Mouse (Mus musculus) liver, adult (tissue): ENCODE results near the gene Setd1a.

Experiments
- GATA4 ChIP-seq: IDR thresholded peaks from 2 replicates; pipeline ENCODE4 v1.6.1; 2014; ENCODE audit warnings: mild to moderate bottlenecking, low read length; ENCODE audit not compliant: insufficient replicate concordance

The Setd1a gene

DNA sequence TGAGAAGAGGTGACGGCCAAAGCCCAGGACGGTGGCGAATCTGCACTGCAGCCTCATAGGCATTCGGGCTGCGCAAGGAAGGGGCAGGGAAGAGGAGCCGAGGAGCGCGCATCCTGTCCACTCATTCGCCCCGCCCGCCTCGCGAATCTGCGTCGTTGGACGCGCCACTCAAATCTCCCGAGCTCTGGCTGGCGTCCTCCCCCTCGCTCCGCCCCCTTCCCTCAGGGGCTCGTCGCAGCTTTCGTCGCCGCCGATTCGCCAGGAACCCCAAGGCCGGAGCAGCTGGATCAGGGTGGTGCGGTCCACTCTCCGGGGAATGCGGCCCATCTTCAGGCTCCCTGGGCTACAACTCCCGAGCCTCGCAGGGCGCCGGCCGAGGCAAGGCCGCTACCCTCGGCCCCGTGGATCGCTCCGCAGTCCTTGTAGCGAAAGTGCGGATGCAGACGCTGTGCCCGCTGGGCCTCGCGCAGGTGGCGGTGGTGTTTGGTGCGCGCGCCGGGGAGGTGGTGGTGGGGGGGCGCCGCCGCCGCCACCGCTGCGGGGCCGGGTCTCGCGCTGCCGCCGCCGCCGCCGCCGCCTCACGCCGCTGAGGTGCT is 506 bp downstream of the Setd1a start:
- peak; percentile 68; the same call in 1 of the 2 replicates for TF ChIP-seq GATA4

DNA sequence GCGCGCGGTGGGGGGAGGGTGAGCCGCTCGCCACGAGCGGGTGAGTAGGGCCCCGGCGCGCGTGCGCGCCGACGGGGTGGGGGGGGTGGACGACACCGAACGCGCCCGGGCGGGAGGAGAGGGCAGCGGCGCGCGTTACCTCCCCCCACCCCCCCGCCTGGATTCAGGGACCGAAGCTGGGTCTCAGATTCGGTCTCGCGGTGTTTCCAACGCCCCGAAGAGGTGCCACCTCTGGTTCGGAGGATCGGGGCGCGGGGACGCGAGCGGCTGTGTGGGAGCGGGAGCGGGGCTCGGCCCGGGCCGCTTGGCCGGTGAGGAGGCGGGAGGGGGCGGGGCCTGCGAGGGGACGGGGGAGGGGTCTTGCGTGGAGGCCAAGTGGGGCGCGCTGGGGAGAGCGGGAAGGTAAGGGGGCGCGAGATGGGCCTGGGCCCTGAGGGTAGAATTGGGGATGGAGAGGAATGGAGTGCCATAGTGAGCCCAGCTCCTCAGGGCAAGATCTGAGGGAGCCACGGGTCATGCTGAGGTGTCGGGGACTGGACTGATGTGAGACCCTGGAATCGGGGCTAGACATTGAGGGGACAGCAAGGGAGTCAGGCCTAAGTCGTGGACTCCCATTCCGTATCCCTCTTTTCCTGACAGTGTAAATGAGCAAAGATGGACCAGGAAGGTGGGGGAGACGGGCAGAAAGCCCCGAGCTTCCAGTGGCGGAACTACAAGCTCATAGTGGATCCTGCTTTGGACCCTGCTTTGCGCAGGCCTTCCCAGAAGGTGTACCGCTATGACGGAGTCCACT is 1.2 kb downstream of the Setd1a start:
- TF ChIP-seq GATA4 = no peak

DNA sequence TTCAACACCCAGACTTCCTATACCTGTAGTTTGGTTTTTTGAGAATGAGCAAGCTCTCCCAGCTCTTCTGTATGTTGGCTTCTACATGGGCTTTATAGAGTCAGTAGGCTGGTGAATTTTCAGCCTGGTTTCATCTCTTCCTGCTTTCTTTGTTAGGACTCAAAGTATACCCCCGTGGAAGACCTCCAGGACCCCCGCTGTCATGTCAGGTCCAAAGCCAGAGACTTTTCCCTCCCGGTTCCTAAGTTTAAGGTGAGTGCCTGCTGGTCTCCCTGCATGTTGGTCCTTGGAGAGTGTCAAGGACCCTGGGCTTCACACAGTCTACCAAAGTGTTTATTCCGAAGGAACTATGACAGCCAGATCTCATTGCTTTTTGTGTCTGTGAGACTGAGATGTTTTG is 1.9 kb downstream of the Setd1a start:
- TF ChIP-seq GATA4 = no peak

DNA sequence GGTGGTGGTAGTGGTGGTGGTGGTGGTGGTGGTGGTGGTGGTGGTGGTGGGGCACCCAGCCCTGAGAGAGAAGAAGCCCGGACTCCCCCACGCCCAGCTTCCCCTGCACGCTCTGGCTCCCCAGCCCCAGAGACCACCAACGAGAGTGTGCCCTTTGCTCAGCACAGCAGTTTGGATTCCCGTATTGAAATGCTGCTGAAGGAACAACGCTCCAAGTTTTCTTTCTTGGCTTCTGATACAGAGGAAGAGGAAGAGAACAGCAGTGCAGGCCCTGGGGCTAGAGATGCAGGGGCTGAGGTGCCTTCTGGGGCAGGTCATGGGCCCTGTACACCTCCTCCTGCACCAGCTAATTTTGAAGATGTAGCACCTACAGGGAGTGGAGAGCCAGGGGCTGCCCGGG is 8.8 kb downstream of the Setd1a start, which contains the start of gene Gm49388:
TSS of gene Gm49388 (plus strand) at position 301 of the 400 bp plus-strand sequence.
- TF ChIP-seq GATA4 = no peak

- no peak for TF ChIP-seq GATA4
Measured at GRCm38 (mm10) chr7:127797076-127797845, 20.8 kb downstream of the Setd1a start.

DNA sequence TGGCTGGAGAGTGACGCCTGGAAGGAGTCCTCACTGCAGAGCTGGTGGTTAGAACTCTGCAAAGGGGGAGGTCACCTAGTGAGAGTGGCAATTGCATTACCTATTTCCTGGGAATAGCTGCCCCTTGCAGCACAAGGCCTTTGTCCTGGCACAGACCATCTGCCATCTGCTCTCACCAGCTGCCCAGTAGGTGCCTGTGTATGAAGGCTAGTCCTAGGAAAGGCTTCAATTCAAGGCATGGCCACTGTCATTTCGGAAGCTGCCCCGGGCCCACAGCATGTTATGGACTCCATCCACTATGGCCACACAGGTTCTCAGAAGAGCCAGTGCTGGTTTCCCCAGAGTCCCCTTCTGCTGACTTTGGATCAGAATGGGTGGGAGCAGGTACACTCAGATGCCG is 22.1 kb downstream of the Setd1a start:
- TF ChIP-seq GATA4 = no peak

GRCm38 (mm10) chr7:127799211-127799610 is 22.7 kb downstream of the Setd1a start:
- TF ChIP-seq GATA4 = no peak

- no peak for TF ChIP-seq GATA4
Measured at GRCm38 (mm10) chr7:127799738-127800137, 23.3 kb downstream of the Setd1a start.

DNA sequence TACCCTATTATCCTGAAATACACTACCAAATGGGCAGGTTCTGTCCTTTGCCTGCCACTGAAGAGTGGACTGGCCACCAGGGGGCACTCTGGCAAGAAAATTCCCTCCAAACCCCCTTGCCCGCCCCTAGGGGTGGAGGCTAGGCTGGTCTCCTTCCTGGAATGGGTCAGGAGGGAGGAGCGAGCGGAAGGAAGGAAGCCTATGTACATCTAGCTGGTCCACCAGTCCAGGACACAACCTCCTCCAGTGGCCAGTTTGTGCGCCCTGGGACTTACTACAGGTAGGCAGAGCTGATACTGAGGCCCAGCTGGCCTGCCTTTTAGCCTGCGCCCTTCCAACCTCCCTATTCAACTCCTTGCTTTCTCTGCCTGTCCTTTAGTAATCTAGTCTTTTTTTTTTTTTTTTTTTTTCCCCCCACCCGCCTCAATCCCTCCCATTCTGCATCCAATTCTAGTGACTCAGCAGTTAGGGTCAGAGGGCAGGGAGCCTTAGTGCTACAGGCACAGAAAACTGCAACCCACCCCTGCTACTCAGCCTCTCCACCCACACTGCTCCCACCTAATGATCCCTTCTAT is 24.1 kb downstream of the Setd1a start, which contains the start of gene Hsd3b7:
TSS of gene Hsd3b7 (plus strand) at position 170 of the 575 bp plus-strand sequence.
- TF ChIP-seq GATA4 = no peak; the same call in 1 of the 2 replicates

DNA sequence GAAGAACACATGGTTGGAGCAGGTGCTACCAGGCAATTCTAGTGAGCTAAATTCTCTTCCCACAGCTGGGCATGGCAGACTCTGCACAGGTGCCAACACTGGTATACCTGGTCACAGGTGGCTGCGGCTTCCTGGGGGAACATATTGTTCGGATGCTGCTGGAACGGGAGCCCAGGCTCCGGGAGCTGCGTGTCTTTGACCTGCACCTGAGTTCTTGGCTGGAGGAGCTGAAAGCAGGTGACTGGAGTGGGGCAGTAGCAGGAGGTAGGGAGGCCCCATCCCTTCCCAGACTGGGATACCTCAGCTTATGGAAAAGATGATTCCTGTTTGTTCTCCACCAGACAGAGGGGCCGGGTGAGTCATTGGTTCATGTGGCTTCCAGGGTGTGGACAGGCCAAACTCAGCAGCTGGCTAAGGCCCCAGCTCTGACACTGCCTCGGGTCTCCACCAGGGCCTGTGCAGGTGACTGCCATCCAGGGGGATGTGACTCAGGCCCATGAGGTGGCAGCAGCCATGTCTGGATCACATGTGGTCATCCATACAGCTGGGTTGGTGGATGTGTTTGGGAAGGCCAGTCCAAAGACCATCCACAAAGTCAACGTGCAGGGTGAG is 24.6 kb downstream of the Setd1a start:
- TF ChIP-seq GATA4 = no peak

DNA sequence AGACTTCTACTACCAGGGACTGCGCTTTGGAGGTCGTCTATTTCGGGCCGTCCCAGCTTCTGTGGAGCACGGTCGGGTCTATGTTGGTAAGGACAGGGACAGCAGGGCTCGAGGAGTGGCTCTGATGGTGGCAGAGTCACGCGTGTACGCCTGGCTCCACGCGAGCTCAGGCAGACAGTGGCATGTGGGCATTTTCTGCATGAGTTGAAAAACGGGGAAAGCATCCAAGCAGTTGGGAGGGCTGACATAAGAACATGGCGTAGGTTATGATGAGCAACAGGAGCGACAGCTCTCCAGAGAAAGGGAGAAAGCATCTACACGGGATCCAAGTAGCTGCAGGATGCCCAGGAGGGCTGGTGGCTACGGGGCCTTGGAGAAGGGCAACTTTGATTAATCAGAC is 25.8 kb downstream of the Setd1a start:
- no peak for TF ChIP-seq GATA4

- no peak for TF ChIP-seq GATA4
Measured at GRCm38 (mm10) chr7:127808821-127809220, 32.4 kb downstream of the Setd1a start.

DNA sequence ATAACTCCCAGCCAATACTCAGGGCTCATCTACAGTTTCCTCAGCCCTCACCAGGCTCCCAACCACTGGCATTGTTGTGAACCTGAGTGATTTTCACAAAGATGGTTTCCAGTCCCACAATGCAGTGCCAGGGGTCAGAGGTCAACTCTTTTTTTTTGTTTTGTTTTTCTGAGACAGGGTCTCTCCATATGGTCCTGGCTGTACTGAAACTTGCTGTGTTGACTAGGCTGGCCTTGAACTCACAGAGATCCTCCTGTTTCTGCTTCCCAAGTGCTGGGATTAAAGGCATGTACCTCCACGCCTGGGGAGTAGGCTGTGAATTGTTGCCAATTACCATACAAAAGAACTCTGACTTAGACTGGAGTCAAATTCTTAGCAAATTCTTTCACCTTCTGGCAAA is 33.4 kb downstream of the Setd1a start:
- TF ChIP-seq GATA4 = no peak

DNA sequence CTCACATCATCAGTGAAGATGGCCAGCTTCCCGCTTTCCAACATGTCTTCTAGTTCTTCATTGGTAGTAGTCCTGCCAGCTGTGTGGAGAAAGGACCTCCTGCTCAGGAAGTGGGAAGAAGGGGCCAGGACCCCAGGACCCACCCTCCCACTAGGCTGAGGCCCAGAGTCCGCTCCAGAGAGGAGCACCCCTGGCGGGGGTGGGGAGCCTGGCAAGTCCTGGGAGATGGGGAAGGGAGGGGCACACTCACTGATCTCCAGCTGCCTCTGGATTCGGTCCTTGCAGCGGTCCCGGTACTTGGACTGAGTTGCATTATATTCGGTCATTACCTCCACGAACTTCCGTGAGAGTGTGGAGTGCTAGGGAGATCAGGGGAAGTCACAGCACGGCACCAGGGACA is 34.2 kb downstream of the Setd1a start:
- no peak for TF ChIP-seq GATA4

DNA sequence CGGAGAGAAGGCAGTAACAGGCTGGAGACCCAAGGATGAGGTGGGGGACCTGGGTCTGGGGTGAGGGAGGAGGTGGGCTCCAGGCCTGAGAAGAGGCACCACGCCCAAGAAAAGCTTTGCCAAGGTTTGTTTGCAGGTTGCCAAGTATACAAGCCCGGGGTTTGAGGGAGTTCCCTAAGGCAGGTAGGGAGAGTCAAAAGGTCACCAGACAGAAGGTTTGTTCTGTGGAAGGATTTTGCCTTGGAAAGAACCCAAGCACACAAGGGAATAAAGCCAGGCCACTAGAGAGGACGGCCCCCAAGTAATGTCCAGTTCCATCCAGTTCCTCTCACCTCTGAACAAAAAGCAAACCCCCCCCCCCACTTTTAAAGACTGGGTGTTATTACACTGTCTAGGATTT is 34.8 kb downstream of the Setd1a start:
- TF ChIP-seq GATA4 = no peak
